Mouse (Mus musculus) heart, adult 11 months (tissue): ENCODE results near the gene N4bp1.

Source experiments
- DNase-seq: peaks from one replicate; pipeline ENCODE4 v3.0.0; 2022

Gene N4bp1

GRCm38 (mm10) chr8:86759090-86759491 is 126.0 kb downstream of the N4bp1 start:
- no peak for DNase-seq

DNA sequence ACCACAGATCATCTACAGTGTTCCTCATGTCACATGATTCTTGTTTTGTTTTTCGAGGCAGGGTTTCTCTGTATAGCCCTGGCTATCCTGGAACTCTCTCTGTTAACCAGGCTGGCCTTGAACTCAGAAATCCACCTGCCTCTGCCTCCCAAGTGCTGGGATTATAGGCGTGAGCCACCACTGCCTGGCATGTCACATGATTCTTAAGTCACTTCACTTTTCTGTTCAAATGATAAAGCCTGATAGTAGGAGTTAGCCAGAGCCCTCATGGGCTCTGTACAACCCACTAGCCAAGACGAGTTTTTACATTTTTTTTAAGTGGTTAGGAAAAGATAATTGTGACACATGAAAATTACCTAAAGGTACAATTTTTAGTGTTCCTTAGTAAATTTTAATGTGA is 126.4 kb downstream of the N4bp1 start:
- peak; percentile 56 for DNase-seq
